Mouse (Mus musculus): Measurements from ENCODE around the gene Aspscr1.

DNA sequence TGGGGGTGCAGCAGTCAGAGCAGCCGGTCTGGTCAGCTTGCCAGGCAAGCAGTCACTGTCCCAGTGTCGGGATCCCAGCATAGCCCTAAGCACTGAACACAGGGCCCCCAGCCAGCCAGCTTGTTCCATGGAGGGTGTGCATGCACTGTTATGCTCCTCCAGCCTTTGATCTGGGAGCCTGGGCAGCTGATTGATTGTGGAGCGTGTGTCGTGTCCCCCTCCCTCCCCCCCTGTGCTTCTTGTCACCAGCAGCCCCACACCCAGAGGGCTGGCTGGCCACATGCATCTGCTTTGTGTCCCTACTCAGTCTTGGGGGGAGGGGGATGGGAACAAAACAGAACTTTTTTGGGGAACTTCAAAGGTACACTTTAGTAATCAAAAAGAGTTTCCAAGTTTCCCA is 22.4 kb downstream of the Aspscr1 start:
- TF ChIP-seq CTCF (IDR thresholded peaks at IDR 0.05; ENCODE audit: low read depth, low read length) (no peak), TAL1 (conservative IDR thresholded peaks at IDR 0.05; ENCODE audit: low read depth, low read length) (no peak), GATA1 (IDR thresholded peaks at IDR 0.05; ENCODE audit: borderline replicate concordance, low read length) (no peak), POLR2AphosphoS5 (IDR thresholded peaks at IDR 0.05; ENCODE audit: insufficient replicate concordance, low read depth, low read length) (no peak)

Measured in G1E (cell line).